Comparison of ENCODE assay signal across 27 mouse cellular contexts in the genomic region with DNA sequence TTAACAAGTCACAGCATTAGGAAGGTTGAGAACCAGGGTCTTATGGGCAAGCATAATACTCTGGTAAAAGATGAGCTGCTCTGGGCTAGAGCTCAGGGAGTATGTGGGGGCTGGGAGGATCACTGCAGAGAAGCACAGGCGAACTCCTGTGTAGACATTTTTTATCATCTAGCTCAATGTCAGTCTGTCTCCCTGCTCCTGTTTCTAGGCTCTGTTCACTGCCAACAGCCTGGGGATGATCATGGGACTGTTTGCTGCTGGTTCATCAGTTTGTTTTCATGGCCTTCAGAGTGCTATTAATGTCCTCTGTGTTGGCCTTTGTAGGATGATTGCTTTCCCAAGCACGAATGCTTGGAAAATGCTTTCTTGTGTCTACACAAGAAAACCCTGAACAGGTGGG. TPM values are rescaled to one million over a fixed set of nuclear protein-coding genes. Genes with fewer than 3 reads are reported as not detected.
DNase-seq lines count a peak whose midpoint lies in the region; ATAC-seq lines count a peak whose summit lies in the region.
"Had no signal": no experiment of that assay in that cellular context is flagged by ENCODE, and none has a peak within 500 bp of the region (broad histone marks: within the 10 kb centered on the region; RNA-seq: fewer than 3 reads in every experiment).

No protein-coding gene starts in this region.

- H3K9me3 ChIP-seq in heart, embryonic 15.5 days (replicated peaks), result no peaks in the 10 kb centered on the region
- H3K9me3 ChIP-seq: embryonic facial prominence, embryonic 13.5 days; forebrain, embryonic 12.5 days; hindbrain, embryonic 10.5 days; intestine, embryonic 15.5 days; limb, embryonic 15.5 days; midbrain, embryonic 12.5 days; stomach, embryonic 15.5 days had no signal

- H3K36me3 ChIP-seq in heart, embryonic 15.5 days, result no peaks in the 10 kb centered on the region
- H3K36me3 ChIP-seq: embryonic facial prominence, embryonic 13.5 days; forebrain, embryonic 12.5 days; hindbrain, embryonic 10.5 days; intestine, embryonic 15.5 days; limb, embryonic 15.5 days; midbrain, embryonic 12.5 days; stomach, embryonic 15.5 days had no signal

- H3K9ac ChIP-seq in heart, embryonic 15.5 days, result no peak overlapping the region
- H3K9ac ChIP-seq: embryonic facial prominence, embryonic 13.5 days; forebrain, embryonic 12.5 days; intestine, embryonic 15.5 days; limb, embryonic 15.5 days; liver, embryonic 14.5 days; lung, embryonic 14.5 days; midbrain, embryonic 12.5 days; stomach, embryonic 15.5 days had no signal

- 61% methylated on average over 2 of the region's 2 CpGs for WGBS in heart, embryonic 15.5 days

- peak overlapping the region; percentile 1; the same call in 1 of the 2 replicates for H3K27ac ChIP-seq in heart, embryonic 15.5 days
- H3K27ac ChIP-seq: embryonic facial prominence, embryonic 13.5 days; forebrain, embryonic 12.5 days; hindbrain, embryonic 10.5 days; intestine, embryonic 15.5 days; limb, embryonic 15.5 days; liver, embryonic 14.5 days; midbrain, embryonic 12.5 days; stomach, embryonic 15.5 days had no signal

- peak; percentile 69 to 87 for DNase-seq in adrenal gland, adult (ENCODE audit: inconsistent age in 2 of 2, low spot score in 1 of 2)
- no peak for DNase-seq in adrenal gland, postnatal 25 days
- peak; percentile 53 for DNase-seq in gastrocnemius, postnatal 25 days
- DNase-seq in gastrocnemius, postnatal 4 days (ENCODE audit: low spot score in 2 of 2), result no peak
- no peak for DNase-seq in heart, adult 8-10 months (ENCODE audit: low spot score)
- DNase-seq in adrenal gland, postnatal 36 days, result peak; percentile 60 to 65
- DNase-seq: cerebellum, adult 8-10 months; cerebellum, postnatal 36 days; embryo, embryonic 11 days; gastrocnemius, postnatal 14 days; kidney, adult 8-10 months; kidney, postnatal 10 days; left cerebral cortex, postnatal 4 days; lung, embryonic 14.5 days; thymus, postnatal 25 days had no signal

- 0 out of 2 replicates have a peak, but pooled peaks have one; percentile 18 for ATAC-seq in heart, embryonic 15.5 days (replicated peaks; ENCODE audit: insufficient number of reproducible peaks, insufficient read depth, low FRiP score, low read depth)
- ATAC-seq: activated CD4-positive, CD25-positive, alpha-beta regulatory T cell, adult 4 months; hindbrain, embryonic 16.5 days; intestine, embryonic 15.5 days had no signal

- no peak overlapping the region for H3K4me2 ChIP-seq in heart, embryonic 15.5 days
- H3K4me2 ChIP-seq: embryonic facial prominence, embryonic 13.5 days; forebrain, embryonic 12.5 days; intestine, embryonic 15.5 days; limb, embryonic 15.5 days; lung, embryonic 14.5 days; midbrain, embryonic 12.5 days; stomach, embryonic 15.5 days had no signal

- no peaks in the 10 kb centered on the region for H3K27me3 ChIP-seq in heart, embryonic 15.5 days
- H3K27me3 ChIP-seq: embryonic facial prominence, embryonic 13.5 days; forebrain, embryonic 12.5 days; intestine, embryonic 15.5 days; limb, embryonic 15.5 days; midbrain, embryonic 12.5 days; stomach, embryonic 15.5 days had no signal

- H3K4me1 ChIP-seq in heart, embryonic 15.5 days (replicated peaks), result peaks cover 26% of the 10 kb centered on the region
- H3K4me1 ChIP-seq: midbrain, embryonic 12.5 days; stomach, embryonic 15.5 days had no signal

- H3K4me3 ChIP-seq in heart, embryonic 15.5 days, result no peak overlapping the region
- H3K4me3 ChIP-seq: embryonic facial prominence, embryonic 13.5 days; erythroblast, embryonic 14.5 days; forebrain, embryonic 12.5 days; hindbrain, embryonic 10.5 days; intestine, embryonic 15.5 days; limb, embryonic 15.5 days; midbrain, embryonic 12.5 days; stomach, embryonic 15.5 days had no signal

RNA-seq across cellular contexts. Expression of a gene that starts 18.7 kb away (rescaled TPM):
- 42.0 and 53.9 TPM in 2 replicates for total RNA-seq in adrenal gland, postnatal 25 days (2021)
- 10 to 100 TPM; 50.7 to 64.5 TPM for total RNA-seq in gastrocnemius, postnatal 25 days (2021)
- total RNA-seq in gastrocnemius, postnatal 4 days (2021), result 10 to 100 TPM; 33.1 to 35.5 TPM
- 21.4 and 21.5 TPM in 2 replicates for polyA plus RNA-seq in heart, embryonic 15.5 days (2015; fragmentation: Nextera tagmentation; extraction: Ambion mirVana)
- 10 to 100 TPM; 16.6 to 24.4 (median 20.6) TPM for total RNA-seq in heart, adult 8-10 months (2022)
- 10 to 100 TPM; 43.6 to 66.9 TPM for total RNA-seq in adrenal gland, postnatal 36 days (2021)

Comparison
In these comparisons a context has a peak if more than half of its experiments do, and no peak if none do; other contexts are left out.
1. DNase-seq: peak in adrenal gland, adult (2 of 2), gastrocnemius, postnatal 25 days (single experiment) and adrenal gland, postnatal 36 days (2 of 2); none in adrenal gland, postnatal 25 days (single experiment), gastrocnemius, postnatal 4 days (0 of 2) and heart, adult 8-10 months (single experiment).